Mouse (Mus musculus): ENCODE results near the gene Pfkfb4.
A peak's percentile ranks its signal among the peaks of the same experiment; 100 is the strongest.

The Pfkfb4 gene

GRCm38 (mm10) chr9:109059136-109059903 lies 67.7 kb downstream of the Pfkfb4 start, which contains the start of gene Trex1:
TSS of gene Trex1 (minus strand) at chr9:109059734.
- DNase-seq = peak; percentile 87

GRCm38 (mm10) chr9:109060184-109060897 lies 68.8 kb downstream of the Pfkfb4 start:
- DNase-seq = peak; percentile 53

- no peak for DNase-seq
Observed at GRCm38 (mm10) chr9:109060898-109061295, 69.3 kb downstream of the Pfkfb4 start.

GRCm38 (mm10) chr9:109068095-109068735 lies 76.6 kb downstream of the Pfkfb4 start:
- DNase-seq = no peak

GRCm38 (mm10) chr9:109073661-109074573 lies 82.3 kb downstream of the Pfkfb4 start, which contains the start of gene Atrip:
TSS of gene Atrip (minus strand) at chr9:109074124.
- DNase-seq = peak; percentile 93

GRCm38 (mm10) chr9:109080516-109080915 lies 88.9 kb downstream of the Pfkfb4 start:
- DNase-seq = no peak

GRCm38 (mm10) chr9:109081749-109082123 lies 90.2 kb downstream of the Pfkfb4 start:
- no peak for DNase-seq
